Mouse (Mus musculus) c-Kit-positive CD71-negative TER-119-negative erythroid progenitor cells, embryonic 14.5 days (primary cell): Measurements from ENCODE around the gene Cic.

Experiments
- DNase-seq: peaks from one replicate; pipeline ENCODE4 v3.0.0-alpha.2; 2013; ENCODE audit warnings: low read depth

Gene Cic

DNA sequence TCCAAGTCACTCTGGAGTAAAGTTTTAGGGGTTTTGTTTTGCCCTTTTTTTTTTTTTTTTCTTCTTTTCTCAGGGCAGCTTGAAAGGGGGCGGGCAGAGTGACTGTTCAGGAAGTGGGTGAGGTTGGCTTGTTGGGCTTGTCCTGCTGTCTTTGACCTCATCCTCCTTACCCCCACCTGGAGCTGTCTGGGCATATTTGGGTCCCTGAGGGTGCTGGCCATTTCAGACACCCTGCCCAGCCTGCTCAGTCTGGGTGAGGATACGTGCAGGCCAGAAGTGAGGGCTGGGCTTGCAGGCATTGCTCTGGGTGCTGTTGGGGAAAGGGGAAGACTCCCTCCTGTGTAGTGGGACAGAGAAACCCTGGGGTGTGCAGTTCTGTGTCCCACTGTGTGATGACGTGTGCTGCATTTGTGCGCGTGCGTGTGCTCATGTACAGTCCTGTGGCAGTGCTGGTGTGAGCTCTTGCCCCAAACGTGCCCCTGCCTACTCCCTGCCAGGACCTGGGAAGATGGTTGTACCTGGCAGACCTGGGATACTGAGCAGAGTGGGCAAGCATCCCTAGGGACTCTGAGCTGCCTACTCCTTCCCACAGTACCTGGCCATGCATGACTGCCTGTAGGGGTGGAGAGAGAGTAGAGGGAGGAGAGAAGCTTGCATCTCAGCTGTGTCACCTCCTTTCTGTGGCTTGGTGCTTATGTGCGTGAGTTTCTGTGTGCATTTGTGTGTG, 2.2 kb downstream of the Cic start:
- no peak for DNase-seq

DNA sequence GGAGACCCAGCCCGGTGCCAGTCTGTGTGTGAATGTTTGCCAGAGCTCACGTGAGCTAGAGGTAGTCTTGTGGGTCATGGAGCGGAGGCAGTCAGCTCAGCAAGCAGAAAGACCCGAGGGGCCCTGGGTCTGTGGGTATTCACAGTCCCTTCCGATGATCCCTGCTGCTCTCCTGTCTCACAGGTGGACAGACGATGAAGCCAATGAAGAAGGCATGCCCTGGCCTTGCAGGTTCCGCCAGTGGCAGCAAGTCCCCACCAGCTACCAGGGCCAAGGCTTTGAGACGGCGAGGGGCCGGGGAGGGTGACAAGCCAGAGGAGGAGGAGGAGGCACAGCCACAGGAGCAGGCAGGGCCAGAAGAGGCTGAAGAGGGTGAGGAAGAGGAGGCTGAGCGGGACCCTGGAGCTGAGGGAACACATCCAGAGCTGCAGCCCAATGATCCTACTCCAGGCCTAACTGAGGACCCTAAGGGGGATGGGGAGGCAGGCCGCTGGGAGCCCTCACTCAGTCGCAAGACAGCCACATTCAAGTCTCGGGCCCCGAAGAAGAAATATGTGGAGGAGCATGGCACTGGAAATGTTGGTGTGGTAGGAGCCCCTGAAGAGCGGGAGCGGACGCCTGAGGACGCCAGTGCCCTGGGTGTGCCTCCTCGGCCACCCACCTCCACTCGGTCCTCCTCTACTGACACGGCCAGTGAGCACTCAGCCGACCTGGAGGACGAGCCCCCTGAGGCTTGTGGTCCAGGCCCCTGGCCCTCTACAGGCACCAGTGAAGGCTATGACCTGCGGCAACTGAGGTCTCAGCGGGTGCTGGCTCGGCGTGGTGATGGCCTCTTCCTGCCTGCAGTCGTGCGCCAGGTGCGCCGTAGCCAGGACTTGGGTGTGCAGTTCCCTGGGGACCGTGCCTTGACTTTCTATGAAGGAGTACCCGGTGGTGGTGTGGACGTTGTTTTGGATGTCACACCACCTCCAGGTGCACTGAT, 3.4 kb downstream of the Cic start:
- DNase-seq: no peak

DNA sequence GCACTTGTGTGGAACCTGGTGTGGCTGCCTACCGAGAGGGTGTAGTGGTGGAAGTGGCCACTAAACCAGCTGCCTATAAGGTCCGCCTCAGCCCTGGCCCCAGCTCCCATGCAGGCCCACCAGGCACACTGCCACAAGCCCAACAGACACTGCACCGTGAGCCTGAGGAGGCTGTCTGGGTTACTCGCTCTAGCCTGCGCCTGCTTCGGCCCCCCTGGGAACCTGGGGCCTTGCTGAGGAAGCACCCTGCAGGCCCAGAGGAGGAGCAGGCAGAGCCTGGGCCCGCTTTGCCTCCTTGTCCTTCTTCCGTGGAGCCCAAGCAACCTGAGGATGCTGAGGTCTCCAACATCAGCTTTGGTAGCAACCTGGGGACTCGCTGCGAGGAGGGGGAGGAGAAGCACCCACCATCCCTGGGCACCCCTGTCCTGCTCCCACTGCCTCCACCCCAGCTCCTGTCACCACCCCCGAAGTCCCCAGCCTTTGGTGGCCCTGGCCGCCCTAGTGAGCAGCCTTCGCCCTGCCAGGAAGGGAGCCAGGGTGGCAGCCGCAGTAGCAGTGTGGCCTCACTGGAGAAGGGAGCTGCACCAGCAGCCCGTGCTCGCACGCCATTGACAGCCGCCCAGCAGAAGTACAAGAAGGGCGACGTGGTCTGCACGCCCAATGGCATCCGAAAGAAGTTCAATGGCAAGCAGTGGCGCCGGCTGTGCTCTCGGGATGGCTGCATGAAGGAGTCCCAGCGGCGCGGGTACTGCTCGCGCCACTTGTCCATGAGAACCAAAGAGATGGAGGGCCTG, 4.3 kb downstream of the Cic start:
- DNase-seq: no peak

DNA sequence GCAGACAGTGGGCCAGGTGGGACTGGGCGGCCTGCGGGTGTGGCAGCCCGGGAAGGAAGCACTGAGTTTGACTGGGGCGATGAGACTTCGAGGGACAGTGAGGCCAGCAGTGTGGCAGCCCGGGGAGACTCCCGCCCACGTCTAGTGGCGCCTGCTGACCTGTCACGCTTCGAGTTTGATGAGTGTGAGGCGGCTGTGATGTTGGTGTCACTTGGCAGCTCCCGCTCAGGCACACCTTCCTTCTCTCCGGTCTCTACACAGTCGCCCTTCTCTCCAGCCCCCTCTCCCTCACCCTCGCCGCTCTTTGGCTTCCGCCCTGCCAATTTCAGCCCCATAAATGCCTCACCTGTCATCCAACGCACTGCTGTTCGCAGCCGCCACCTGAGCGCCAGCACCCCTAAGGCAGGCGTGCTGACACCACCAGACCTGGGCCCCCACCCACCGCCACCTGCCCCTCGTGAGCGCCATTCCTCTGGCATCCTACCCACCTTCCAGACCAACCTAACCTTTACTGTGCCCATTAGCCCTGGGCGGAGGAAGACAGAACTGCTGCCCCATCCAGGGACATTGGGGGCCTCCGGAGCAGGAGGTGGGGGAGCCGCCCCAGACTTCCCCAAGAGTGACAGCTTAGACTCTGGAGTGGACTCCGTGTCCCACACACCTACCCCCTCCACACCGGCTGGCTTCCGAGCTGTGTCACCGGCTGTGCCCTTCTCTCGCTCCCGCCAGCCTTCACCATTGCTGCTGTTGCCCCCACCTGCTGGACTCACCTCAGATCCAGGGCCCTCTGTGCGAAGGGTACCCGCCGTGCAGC, 5.1 kb downstream of the Cic start:
- DNase-seq: no peak

DNA sequence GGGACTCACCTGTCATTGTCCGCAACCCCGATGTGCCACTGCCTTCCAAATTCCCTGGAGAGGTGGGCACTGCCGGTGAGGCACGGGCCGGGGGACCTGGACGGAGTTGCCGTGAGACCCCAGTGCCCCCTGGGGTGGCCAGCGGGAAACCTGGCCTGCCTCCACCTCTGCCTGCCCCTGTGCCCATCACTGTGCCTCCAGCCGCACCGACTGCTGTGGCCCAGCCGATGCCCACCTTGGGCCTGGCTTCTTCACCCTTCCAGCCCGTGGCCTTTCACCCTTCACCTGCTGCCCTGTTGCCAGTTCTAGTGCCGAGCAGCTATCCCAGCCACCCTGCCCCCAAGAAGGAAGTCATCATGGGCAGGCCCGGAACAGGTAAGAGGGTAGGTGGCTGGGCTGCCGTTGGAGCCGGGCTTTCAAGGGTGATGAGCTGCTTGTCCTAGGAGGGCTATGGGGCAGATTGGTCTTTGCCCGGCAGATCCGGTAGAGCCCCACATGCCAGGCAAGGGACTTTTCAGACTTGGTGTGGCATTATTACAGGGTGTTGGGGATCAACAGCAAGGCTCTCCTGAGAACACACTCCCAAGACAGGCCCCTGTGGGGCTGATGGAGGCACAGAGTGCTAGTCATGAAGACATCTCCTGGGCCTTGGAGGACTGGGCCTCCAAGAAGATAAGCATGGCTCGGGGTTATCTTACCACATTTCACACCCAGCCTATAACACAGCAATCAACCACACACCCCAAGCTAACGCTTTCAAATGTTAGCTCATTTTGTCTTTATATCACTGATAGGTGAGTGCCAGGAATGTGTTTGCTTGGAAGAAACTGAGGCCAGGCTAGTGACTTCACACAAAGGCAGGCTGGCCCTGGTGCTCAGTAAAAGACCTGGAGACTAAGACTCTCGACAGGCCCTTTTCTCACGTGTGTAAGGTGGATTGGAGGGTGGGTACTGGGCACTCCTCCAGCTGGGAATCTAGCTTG, 6.0 kb downstream of the Cic start:
- DNase-seq: no peak

DNA sequence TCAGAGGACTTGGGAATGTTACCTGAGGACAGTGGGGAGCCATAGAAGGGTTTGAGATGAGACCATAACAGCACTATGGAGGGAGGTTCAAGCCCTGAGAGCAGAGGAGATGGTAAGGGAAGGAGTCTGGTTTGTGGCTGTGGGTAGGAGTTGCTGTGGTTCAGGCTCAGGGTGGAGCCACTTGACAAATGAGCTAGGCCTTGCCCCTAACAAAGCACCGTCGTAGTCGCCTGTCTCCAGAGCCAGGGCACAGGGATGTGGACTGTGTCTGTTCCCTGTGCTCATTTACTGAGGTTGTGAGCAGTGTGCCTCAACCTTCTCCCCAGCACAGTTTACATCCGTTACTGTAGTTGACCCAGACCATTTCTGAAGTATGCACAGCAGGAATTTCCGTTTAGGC, 7.1 kb downstream of the Cic start:
- DNase-seq: no peak

DNA sequence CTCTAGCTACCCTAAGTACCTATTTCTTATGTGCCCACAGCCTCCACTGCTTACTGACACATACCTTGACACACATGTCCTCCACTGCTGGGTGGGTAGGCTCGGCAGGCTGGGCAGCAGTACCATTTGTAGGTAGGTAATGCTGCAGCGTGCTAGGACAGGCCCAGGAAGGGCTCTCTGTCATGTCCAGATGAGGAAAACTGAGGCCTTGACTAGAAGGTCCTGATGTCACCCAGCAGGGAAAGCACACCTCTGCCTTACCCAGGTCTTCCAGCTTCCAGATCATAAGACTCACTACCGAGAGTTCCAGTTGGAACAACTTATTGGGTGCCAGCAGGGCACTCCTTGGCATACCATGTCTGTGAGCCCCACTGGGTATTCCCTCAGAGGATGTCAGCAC, 7.5 kb downstream of the Cic start:
- no peak for DNase-seq

DNA sequence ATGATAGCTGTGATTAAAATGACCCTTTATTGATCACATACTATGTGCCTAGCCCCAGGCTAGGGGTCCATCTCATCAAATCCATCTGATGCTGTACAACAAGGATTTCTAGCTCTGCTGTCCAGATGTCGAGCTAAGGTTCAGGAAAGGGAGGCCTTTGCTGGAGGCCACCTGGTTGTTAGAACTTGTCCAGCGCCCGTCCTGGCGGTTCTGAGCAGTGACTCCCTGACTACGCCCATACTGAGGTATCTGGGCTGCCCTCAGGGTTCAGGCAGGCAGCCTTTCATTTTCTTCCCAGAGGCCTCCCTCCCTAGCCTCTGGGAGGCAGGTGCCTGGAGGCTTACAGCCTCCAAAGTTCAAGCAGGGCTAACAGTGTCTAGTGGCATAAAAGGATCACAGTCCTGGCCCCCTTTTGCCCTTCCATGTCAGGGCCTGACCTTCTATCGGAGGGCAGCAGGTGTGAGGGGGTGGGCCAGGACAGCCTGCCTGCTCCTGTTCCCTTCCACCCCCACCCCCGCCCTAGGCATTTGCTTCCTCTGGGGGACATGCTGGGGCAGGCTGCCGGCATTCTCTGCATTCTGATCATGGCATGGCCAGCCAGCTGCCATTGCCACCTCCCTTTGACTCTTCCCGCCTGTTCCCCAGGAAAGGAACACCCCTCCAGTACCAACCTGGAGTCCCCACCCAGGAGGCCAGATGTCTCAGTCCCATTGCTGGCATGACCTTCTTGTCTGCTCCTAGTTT, 8.2 kb downstream of the Cic start:
- no peak for DNase-seq

DNA sequence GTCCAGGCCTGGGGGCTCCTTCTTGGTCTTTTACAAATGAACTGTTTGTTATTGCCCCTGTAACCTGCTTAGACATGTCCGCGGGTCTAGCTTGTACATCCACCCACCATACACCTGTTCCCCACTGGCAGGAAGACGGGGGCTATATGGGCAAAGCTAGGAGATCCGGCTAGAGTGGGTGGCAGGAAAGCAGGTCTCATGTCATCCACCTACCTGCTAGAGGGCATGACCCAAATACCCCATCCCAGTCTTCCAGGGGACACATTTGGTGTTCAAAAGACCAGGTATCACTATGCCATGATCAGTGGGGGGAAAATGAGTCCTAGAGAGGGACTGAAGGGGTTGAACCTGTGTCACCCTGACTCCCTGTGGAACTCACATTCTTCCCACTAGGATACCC, 9.9 kb downstream of the Cic start:
- DNase-seq: no peak

DNA sequence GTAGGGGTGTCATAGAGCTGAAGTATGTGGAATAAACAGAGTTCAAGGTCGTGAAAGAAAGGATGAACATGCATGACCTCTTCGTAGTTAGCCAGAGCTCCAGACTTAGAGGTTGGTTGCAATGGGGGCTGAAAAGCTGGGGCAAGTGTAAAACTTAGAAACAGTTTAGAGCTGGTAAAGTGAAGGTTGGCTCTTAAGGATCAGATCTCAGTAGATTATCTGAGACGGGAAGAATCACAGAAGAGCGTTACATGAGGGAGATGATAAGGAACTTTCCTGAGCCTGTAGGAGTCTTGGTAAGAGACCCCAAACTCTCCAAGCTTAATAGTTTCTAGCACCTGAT, 10.5 kb downstream of the Cic start:
- DNase-seq: no peak

DNA sequence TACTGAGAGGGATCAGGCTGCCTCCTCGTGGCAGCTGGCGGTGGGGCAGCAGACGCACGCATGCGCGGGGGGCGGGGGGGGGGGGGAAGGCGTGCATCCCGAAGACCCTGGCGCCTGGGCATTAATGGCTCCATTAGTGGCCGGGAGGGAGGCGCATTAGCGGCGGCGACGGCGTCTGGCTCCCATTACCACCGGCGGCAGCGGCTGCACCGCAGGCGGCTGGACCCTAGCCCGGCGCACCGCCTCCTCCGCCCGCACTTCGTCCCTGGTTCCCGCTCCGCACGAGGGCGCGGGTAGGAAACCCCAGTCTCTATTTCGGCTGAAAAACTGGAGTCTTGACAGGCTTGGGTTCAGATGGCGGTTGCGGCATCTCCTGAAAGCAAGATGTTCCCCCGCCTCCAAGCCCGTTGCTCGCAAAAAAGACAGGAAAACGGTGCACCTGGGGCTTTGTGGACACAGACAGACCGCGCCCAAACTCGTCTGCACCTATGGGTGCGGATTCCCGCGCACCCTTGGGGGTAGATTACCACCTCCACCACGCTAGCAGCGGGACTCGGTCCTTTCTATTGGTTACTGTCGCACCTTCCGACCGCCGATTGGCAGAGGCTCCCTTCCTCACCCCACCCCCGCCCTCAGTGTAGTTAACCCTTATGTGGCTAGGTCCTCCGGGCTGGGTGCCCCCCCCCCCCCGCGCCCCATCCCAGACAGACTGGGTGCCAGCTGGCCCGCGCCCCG, 11.0 kb downstream of the Cic start:
- peak; percentile 85 for DNase-seq

DNA sequence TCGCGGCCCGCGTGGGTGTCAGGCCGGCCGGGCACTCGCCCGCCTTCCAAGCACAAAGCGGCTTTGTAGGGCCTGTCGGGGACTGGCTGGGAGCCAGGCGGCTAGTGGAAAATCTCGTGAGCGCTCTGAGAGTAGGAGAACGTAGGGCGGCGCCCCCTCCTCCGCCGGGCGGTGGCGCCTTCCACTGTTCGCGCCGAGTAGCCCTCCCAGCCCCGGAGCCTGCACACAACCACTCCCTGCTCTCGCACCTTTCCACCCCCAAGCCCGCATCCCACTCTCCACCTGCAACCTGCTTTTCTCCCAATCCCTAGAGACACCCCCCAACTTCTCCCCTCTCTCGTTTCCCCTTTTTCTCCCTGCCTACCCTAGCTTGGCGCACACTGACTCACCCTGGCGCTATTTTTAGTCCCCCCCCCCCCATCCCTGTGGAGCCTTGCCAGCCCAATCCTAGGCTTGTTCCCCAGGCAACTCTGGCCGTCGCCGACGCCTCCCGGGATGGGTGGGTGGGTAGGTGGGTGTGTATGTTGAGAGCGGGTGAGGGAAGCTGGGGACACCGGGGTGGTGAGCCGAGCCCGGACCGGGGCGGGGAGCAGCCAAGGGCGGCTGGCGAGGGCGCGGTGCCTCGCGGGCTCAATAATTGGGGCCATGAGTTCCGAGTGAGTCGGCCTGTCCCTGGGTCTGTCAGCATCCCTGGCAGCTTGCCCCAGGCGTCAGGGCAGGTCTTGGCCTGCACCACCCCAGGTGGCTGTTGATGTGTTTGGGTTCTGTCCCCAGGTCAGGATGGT, 11.8 kb downstream of the Cic start:
- DNase-seq: no peak

DNA sequence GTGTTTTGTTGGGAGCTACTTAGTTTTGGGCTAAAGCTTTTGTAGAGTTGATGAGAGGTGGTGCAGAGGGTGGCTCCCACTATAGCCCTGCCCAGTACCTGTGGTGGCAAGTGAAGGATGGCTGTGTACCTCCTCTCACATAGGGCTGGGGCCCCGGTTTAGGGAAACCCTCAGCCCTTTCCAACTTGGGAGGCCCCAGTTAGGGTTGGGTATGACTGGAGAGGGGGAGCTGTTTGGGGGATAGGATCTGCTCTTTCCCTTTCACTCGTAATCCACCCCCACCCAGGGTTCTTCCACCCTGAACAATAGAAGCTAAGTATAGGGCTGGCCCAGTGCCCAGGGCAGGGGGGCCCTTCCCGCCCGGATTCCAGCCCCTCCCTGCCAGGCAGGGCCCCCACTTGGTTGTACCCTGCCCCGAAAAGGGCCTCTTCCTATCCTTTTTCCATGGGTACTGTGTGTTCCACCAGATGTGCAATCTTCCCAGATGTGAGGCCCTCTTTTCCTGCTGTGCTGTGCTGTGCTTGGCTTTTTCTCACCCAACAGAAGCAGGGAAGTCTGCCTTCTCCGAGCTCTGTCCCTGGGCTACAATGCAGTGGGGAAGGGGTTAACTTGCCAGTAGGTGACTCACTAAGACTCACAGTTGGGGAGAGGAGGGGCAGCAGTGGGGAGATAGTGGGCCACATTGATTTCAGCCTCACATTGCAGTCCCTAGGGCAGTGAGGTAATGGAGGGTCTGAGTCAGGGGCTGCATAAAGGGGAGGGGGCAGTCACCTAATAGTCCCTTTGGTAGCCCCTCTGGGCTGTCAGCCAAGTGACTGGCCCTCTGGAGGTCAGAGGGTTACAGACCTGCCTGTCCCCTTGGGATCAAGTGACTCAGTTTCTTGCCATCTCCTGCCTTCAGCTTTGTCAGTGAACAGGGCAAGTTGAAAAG, 12.6 kb downstream of the Cic start:
- no peak for DNase-seq

DNA sequence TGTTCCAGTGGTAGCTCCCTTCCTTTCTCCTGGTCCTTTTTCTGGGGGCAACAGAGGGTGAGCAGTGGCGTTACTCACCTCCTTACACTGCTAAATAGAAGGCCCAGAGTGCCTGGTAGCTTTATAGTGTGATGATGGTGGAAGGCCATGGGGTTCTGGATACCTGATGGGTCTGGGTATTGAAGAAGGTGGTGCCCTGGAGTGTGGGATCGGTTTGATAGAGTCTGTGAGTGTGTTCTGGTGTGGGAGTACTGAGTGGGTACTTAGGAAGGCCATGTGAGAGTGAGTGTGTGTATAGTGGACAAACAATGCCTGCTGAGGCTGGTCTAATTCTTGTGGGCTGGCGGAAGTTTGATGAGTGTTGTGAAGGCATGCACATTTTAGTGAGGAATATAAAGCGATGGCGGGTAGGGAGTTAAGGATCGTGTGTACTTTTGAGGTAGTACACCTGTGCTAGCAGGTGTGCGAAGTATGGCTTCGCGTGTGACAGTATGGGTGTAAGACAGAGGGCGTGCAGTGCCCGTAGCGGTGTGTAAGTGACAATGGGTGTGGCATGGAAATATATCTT, 13.7 kb downstream of the Cic start:
- DNase-seq: no peak

DNA sequence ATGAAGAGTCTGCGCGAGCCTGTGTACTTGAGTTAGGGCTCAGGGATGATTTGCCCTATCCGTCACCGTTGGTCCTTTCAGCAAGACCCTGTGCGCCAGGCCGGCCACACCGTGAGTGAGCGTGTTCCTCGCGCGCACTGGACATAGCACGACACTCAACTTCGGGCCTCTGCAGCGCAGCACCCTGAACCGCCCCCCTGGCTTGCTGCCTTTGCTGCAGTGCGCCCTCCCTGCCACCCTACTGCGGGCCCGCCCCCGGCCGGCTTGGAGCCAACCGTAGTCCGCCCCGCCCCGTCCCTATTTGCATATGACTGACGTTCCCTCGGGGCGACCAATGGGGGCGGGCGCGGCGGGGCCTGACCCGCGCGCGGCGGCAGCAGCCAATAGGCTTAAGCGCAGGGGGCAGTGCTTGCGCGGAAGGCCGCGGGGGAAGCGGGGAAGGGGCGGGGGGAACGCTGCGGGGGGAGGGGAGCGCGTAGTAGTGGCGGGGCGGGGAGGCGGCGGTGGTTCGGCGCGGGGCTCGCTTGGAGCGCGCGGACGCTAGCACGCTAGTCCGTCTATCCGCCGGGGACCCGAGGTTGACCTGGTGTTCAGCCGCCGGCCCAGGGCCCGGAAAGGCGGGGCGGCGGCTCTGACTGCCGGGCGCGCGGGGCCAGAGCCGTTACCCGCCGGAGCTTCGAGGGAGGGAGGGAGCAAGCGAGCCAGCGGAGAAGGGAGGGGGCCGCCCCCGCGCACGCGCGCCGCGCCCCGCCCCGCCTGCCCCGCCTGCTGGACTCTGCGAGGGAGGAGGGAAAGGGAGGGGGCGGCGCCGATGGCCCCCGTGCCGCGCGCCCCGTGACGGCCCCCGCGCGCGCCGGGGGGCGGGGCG, 14.5 kb downstream of the Cic start:
- peak; percentile 94 for DNase-seq

DNA sequence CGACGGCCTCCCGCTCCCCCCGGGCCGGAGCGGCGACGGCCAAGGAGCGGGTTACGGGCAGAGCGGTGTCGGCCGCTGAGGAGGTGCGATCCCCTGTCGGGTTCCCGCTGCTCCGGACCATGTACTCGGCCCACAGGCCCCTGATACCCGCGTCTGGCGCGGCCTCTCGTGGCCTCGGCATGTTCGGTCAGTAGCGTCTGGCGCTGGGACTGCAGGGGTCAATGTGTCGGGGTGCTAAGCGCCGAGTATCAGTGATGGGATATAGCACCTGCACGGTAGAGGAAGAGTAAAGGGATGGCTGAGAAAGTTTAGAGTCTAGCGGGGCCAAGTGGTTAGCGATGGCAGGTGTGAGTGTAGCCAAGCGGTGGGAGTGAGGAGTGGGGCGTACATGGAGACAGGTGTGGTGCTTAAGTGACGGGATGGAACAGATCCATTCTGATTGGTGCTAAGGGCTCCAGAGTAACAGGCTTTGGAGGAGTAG, 15.3 kb downstream of the Cic start:
- DNase-seq: no peak
